Mouse (Mus musculus) fibroblast of lung, adult 2 months (primary cell): ENCODE measurements around the gene Chst11.
"Not testable (repeated sequence)": the region's sequence is repeated elsewhere in the genome, so short reads cannot be mapped to it uniquely, and the experiment has no call there.

ENCODE experiments used
- DNase-seq: peaks from one replicate; pipeline ENCODE4 v3.0.0-alpha.2; 2011; ENCODE audit warnings: low read depth

Gene Chst11

DNA sequence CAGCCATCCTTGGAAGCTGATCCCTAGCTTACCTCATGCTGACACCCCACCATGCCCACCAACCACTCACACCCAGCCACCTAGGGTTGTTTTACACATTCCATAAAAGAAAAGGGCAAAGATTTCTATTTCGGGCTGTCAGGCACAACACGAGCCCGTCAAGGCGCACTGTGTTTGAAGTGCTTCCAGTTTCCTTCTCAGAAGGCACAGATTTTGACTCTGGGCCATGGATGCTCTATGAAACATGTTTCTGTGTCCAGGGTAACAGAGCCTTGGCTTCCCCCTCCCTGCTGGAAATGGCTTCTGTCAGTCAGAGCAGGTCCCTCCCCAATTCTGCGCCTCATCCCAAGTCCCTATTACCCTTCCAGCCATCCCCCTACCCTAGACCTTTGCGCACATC is 125.7 kb downstream of the Chst11 start:
- no peak for DNase-seq

DNA sequence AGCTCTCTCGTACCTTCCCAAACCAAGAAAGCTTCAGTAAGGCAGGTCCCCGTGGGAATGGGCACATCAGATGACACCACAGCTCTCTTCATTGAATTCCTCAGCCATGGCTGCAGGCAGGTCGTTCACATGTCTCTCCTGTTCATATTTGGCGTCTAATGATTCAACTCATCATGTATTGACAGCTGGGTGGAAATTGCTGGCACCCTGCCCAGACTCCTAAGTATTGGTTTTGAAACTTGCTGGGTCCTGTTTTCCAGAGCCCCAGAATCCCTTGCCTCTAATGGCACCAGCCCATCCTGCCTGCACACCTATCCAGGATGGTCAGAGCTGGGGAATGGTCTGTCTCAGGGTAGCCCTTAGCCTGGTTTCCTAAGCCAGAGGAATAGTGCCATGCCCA is 127.0 kb downstream of the Chst11 start:
- no peak for DNase-seq

- no peak for DNase-seq
These were observed 129.3 kb downstream of the Chst11 start for GRCm38 (mm10) chr10:83114564-83114963.

- DNase-seq = no peak
These were observed 131.6 kb downstream of the Chst11 start for GRCm38 (mm10) chr10:83116889-83117288.

- DNase-seq = no peak
These were observed 132.6 kb downstream of the Chst11 start for GRCm38 (mm10) chr10:83117851-83118250.

DNA sequence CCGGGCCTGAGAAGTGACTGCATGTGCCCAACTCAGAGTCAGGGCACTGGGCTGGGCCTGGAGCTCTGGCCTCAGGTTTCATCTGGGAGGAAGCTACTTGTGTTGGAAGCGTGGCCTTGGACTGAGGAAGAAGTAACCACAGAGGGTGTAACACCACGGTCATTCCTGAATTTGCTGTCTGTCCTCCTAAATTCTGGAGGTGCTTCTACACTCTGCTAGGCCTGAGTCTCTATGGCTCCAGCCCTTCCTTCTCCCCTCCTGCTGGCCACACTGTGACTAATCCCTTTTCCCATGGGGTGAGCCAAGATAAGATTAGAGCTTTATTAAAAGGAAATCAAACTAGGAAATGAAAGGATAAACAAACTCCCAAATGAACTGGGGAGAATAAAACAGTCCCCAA is 133.3 kb downstream of the Chst11 start:
- no peak for DNase-seq

DNA sequence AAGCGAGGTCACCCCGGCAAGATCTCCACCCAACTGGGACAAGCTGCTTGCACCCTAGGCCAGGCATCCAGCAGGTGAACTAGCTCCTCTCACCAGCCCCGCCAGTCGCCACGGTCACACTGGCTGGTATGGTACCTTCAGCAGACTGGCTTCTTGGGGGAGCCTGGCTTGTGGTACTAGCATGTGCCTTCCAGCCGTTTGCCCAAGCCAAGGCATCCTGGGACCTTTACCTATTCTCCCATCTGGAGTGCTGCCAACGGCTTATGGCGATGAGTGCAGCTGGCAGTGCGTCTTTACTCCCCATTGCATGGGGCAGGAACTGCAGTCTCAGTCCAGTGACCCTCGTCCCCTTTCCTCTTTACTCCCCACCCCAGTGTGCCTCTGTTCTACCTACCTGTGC is 133.7 kb downstream of the Chst11 start:
- no peak for DNase-seq

DNA sequence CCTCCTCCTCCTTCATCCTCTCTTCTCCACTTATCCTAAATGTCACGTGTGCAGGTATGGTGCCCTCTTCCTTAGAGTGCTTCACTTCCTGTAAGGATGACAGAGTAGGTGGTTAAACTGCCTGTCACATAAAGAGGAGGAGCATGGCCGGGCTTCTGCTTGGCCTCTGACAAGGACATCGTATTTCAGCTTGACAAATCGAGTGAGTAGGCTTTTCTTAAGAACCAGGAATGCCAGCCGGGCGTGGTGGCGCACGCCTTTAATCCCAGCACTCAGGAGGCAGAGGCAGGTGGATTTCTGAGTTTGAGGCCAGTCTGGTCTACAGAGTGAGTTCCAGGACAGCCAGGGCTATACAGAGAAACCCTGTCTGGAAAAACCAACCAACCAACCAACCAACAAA is 134.2 kb downstream of the Chst11 start:
- DNase-seq = not testable (repeated sequence)

GRCm38 (mm10) chr10:83119909-83120308 is 134.6 kb downstream of the Chst11 start:
- no peak for DNase-seq

GRCm38 (mm10) chr10:83120938-83121337 is 135.6 kb downstream of the Chst11 start:
- no peak for DNase-seq

- no peak for DNase-seq
These were observed 139.3 kb downstream of the Chst11 start for GRCm38 (mm10) chr10:83124560-83124959.

- no peak for DNase-seq
These were observed 141.1 kb downstream of the Chst11 start for GRCm38 (mm10) chr10:83126447-83126846.

DNA sequence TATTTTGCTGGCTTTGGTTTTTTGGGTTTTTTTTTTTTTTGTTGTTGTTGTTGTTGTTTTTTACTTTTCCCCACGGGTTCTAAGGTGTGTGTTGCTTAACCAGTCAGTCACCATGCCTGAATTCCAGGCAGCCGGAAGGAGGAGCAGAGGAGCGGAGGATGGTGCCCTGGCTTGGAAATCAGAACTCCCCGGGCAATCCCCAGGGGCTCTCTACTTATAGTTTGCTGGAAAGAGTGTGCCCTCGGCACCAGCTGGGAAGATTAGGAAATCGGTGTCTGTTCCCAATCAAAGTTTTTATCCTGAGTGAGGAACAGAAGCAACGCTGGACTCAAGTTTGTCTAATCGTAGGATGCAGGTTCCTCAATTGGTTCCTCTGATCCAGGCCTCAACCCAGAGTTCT is 143.1 kb downstream of the Chst11 start:
- DNase-seq = no peak

GRCm38 (mm10) chr10:83129624-83130218 is 144.4 kb downstream of the Chst11 start:
- no peak for DNase-seq

GRCm38 (mm10) chr10:83130611-83131010 is 145.3 kb downstream of the Chst11 start:
- DNase-seq = no peak

GRCm38 (mm10) chr10:83131884-83132283 is 146.6 kb downstream of the Chst11 start:
- DNase-seq = no peak

DNA sequence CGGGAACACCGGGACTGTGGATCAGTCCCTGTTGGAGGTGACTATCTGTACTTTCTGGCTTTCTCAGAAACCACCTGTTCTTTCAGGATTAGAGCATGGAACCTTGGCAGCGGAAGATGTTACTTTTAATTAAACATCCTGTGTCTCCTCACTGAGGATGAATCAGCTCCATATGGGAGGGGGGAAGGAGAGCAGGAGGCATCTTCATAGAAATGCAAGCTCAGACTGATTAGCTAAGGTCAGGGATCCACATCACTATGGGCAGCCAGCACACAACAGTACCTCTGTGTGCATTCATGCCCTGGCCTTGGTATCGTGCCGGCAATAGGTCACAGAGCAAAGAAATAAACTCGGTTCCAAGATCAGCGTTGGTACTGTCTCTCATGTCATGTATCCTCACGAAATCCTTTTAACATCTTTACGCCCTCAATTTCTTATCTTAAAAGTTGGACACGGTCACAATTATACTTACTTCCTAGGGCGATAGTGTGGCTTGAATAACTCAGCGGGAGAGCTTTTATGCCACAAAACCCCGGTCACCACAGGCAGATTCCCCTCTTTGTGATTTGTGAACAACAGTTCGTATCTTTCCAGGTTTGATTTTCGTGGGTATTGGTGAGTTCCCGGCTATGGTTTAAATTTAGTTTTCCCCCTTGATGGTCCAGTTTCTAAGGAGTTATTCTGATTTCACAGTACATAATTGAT is 148.7 kb downstream of the Chst11 start:
- DNase-seq = no peak

DNA sequence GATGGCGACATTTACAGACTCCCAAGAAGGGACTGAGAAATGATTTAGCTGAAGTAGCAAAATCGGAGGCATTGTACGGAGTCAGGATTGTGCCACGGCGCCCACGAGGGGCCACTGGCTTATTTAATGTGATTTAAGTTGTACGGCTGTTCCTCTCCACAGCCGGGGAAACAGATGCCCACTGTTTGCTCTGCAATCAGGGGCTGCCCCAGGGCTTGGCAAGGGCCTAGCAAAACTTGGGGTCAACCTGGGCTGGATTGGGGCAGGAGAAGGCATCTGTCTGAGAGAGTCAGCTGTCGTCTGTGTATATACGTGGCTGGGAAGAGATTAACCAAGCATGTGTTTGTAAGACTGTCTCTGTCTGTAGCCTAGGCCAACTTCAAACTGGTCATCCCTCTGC is 149.6 kb downstream of the Chst11 start:
- no peak for DNase-seq

GRCm38 (mm10) chr10:83135963-83136362 is 150.7 kb downstream of the Chst11 start:
- DNase-seq = no peak

- no peak for DNase-seq
These were observed 151.8 kb downstream of the Chst11 start for GRCm38 (mm10) chr10:83137103-83137502.

GRCm38 (mm10) chr10:83139276-83139675 is 154.0 kb downstream of the Chst11 start:
- DNase-seq = no peak

GRCm38 (mm10) chr10:83140258-83140936 is 155.1 kb downstream of the Chst11 start:
- no peak for DNase-seq

GRCm38 (mm10) chr10:83141434-83141833 is 156.1 kb downstream of the Chst11 start:
- no peak for DNase-seq
